Mouse (Mus musculus): ENCODE results near the gene Rtl5. TPM values are rescaled to one million over a fixed set of nuclear protein-coding genes. Genes with fewer than 3 reads are reported as not detected.

Rtl5 gene
- polyA plus RNA-seq (2012; rRNA removed; ENCODE audit: low replicate concordance) = 6.4 and 9.0 TPM in 2 replicates

DNA sequence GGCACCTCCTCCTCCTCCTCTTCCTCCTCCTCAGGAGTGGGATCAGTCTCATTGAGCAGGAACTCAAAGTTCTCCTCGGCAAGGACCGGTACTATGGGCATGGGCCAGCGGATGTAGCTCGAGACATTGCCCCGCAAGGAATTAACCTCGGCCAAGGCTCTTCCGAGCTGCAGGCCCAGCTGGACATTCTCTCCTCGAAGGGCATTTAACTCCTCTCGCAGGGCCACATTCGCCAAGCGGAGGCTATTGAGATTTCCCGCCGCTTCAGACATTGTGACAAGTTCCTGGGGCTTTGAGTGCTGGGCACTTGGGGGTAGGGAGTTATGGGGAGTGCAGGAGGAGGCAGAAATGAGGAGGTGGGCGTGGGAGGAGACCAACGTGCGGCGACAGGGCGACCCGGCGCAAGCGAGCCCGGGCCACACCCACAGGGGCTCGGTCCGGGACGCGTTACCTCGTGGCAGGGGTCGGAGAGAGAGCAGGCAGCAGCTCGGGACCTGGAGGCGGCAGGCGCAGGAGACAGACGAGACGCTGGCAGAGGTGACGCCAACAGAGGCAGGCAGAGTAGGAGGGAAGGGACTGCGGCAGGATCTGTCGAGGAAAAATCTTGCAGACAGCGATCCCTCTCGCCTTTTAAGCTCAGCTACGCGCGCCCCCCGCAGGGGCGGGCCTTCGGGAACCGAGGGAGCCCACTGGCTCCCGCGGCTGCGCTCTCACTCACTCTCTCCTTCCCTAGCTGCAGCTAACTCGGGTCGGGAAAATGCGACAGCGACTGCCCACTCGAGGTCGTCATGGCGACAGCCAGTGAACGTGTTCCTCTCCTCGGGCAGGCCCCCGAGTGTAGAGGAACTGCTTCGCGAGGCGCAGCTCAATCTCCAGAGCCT lies at the start of gene Rtl5:
Rtl5 (minus strand) TSS at position 714 of the 881 bp plus-strand sequence.

DNA sequence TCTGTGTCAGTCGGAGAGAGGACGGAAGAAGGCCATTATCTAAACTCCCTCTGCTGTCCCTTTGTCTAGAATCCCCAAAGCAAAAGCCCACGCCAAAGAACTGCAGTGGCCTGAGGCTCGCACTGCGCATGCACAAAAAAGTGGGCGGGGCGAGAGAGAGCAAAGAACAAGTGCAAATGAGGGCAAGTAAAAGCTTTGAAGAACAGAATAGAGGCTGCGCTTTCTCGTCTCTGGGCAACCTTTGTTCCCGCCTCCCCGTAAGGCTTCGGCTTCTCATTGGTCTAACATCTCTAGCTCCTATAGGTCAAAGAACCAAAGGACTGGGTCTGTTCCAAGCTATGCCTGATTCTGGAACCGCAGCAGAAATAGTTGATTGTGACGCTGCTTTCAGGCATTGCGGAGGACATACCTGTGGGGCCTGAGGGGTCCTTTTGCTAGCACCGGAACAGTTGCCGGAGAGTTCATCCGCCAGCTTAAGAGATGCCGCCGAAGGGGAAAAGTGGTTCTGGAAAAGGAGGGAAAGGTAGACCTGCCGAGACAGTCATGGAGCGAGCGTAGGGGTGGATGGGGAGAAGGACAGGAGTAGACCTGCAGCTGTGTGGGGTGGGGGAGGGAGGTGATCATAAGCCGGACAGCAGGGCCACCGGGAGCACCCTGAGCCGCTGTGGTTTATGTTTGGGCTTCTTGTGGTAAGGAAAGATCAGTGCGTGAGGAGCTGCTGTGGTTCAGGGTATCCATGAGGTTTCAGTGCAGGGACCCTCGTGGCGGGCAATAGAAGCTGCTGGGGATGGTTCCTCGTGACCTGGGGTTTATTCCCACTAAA lies 48.1 kb upstream of the Rtl5 start, which contains the start of gene Pin4:
Pin4 (plus strand) TSS at position 406 of the 823 bp plus-strand sequence.

Other genes starting within 250 kb of the Rtl5 start
- 3.4 and 6.5 TPM in 2 replicates for gene Nhsl2, start 221.9 kb downstream of the Rtl5 start, polyA plus RNA-seq (2012; rRNA removed; ENCODE audit: low replicate concordance)
- 1.0 TPM in 1 of 2 replicates, not detected in the other for gene Pin4, start 48.1 kb upstream of the Rtl5 start, polyA plus RNA-seq (2012; rRNA removed; ENCODE audit: low replicate concordance)
- gene Ercc6l, start 85.8 kb upstream of the Rtl5 start, polyA plus RNA-seq (2012; rRNA removed; ENCODE audit: low replicate concordance) = 0.19 and 0.46 TPM in 2 replicates
- gene Rps4x, start 118.1 kb upstream of the Rtl5 start, polyA plus RNA-seq (2012; rRNA removed; ENCODE audit: low replicate concordance) = 293 and 706 TPM in 2 replicates
- 142 and 156 TPM in 2 replicates for gene Cited1, start 180.9 kb upstream of the Rtl5 start, polyA plus RNA-seq (2012; rRNA removed; ENCODE audit: low replicate concordance)

Data from mammary gland, adult 2 months (tissue).